1 mouse cellular context compared by ENCODE assay signal in the genomic region with DNA sequence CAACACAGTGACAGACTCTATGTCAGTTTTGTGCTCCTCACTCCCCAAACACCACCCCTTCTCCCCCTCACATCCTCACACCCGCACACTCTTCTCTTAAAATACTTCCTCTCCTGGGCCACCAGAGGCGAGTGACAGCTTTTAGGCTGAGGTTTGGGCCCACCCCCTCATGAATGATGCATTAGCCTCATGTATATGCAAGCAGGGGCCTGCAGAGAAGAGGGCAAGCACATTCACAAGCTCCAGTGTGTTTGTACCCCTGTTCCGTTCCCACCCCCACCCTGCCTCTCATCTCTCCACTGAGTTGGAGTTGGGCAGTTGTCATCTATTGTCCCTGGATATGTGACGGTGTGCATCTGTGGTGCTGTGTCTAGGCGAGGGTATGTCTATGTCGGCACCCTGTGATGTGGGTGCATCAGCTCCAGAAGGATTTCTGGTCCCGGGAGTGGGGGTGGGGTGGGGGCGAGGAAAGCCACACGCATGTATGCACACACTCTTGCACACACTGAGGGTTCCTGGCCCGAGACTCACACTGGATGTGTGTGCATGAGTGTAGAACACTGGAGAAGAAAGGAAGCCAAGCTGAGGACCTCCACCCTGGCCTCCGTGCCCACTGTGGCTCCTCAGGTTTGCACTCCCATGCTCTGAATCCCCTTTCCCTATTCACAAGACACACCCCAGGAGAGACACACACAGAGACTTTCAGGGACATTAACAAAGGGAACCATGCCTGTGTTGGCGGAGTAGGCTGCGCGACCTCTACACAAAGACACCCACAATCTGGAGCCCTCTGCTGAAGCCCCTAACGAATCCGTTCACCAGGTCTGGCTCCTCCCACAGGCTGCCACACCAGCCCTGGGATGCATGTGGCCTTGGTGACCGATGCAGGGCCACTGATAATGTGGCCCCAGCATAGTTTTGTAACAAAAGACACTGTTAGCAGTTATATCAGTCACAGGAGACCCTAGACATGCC.
TF ChIP-seq lines count a peak whose summit lies in the region.

No protein-coding gene starts in this region.

TF ChIP-seq in CH12.LX, 34 proteins besides CTCF, POLR2A, EP300 and RAD21:
- TF ChIP-seq ZNF384 (IDR thresholded peaks at IDR 0.05; ENCODE audit: low read depth, low read length) (no peak), CHD1 (IDR thresholded peaks at IDR 0.05; ENCODE audit: low read depth, low read length) (no peak), MYC (IDR thresholded peaks at IDR 0.05; ENCODE audit: low read depth, low read length) (no peak), SIN3A (IDR thresholded peaks at IDR 0.05; ENCODE audit: low read length) (no peak), MXI1 (IDR thresholded peaks at IDR 0.05; ENCODE audit: low read depth, low read length) (no peak), SMC3 (IDR thresholded peaks at IDR 0.05; ENCODE audit: low read depth, low read length) (no peak), HCFC1 (IDR thresholded peaks at IDR 0.05; ENCODE audit: low read depth, low read length) (no peak), ZC3H11A (IDR thresholded peaks at IDR 0.05; ENCODE audit: low read depth, low read length) (no peak), ETS1 (conservative IDR thresholded peaks at IDR 0.05; ENCODE audit: low read depth, low read length) (no peak), MAZ (IDR thresholded peaks at IDR 0.05; ENCODE audit: low read depth, low read length) (no peak), PAX5 (IDR thresholded peaks at IDR 0.05; ENCODE audit: low read length) (no peak)
TF ChIP-seq in CH12.LX: peak in this region for 0.
